Mouse (Mus musculus) MEL (cell line): ENCODE results near the gene Ttc9. TPM values are rescaled to one million over a fixed set of nuclear protein-coding genes. Genes with fewer than 3 reads are reported as not detected.

Source experiments
- DNase-seq: peaks from one replicate; pipeline ENCODE4 v3.0.0; 2011; ENCODE audit warnings: low read depth, low spot score
- H3K27ac ChIP-seq: 2 replicates; pipeline ENCODE4 v1.5.1; 2012; ENCODE audit warnings: low read depth, mild to moderate bottlenecking, control low read depth, low read length, moderate library complexity; ENCODE audit not compliant: control insufficient read depth
- H3K27me3 ChIP-seq, 2 experiments: fragments of 150-350 bp in 1 of 2; sonication (generic) in 1 of 2; 2 replicates each; pipeline ENCODE4 v1.6.1; 2012; ENCODE audit warnings: low read length in 2 of 2, mild to moderate bottlenecking in 2 of 2, improper control_type of control experiment in 1 of 2, moderate library complexity in 1 of 2; ENCODE audit not compliant: insufficient read depth in 2 of 2, control insufficient read depth in 1 of 2
- H3K36me3 ChIP-seq, 2 experiments: 2 replicates each; pipeline ENCODE4 v1.6.1; 2012 to 2014; ENCODE audit warnings: low read length in 2 of 2, improper control_type of control experiment in 1 of 2, inconsistent platforms in 1 of 2, mild to moderate bottlenecking in 1 of 2; ENCODE audit not compliant: insufficient read depth in 2 of 2, control insufficient read depth in 1 of 2
- H3K4me1 ChIP-seq, 2 experiments: fragments of 150-350 bp in 1 of 2; sonication (generic) in 1 of 2; 2 replicates each; pipeline ENCODE4 v1.6.1; 2012; ENCODE audit warnings: low read length in 2 of 2, improper control_type of control experiment in 1 of 2, mild to moderate bottlenecking in 1 of 2; ENCODE audit not compliant: insufficient read depth in 2 of 2, control insufficient read depth in 1 of 2
- H3K4me3 ChIP-seq, 2 experiments: fragments of 150-350 bp in 1 of 2; sonication (generic) in 1 of 2; 2 replicates each; pipeline ENCODE4 v1.5.1; 2012; ENCODE audit warnings: low read depth in 2 of 2, low read length in 2 of 2, mild to moderate bottlenecking in 2 of 2, moderate library complexity in 2 of 2, control low read depth in 1 of 2, improper control_type of control experiment in 1 of 2; ENCODE audit not compliant: control insufficient read depth in 1 of 2, insufficient read depth in 1 of 2
- H3K79me2 ChIP-seq: 2 replicates; pipeline ENCODE4 v1.6.1; 2012; ENCODE audit warnings: mild to moderate bottlenecking, low read length, moderate library complexity; ENCODE audit not compliant: control insufficient read depth, poor library complexity, insufficient read depth
- H3K9ac ChIP-seq: 2 replicates; pipeline ENCODE4 v1.6.1; 2012; ENCODE audit warnings: low read depth, mild to moderate bottlenecking, control low read depth, low read length, moderate library complexity; ENCODE audit not compliant: control insufficient read depth, poor library complexity, severe bottlenecking
- H3K9me3 ChIP-seq: fragments of 150-350 bp; sonication (generic); replicated peaks from 2 replicates; pipeline ENCODE4 v1.6.1; 2012; ENCODE audit warnings: mild to moderate bottlenecking, low read length, improper control_type of control experiment, moderate library complexity; ENCODE audit not compliant: insufficient read depth
- CHD2 ChIP-seq: IDR thresholded peaks from 2 replicates; pipeline ENCODE4 v1.6.1; 2011; ENCODE audit warnings: low read length, improper control_type of control experiment
- EP300 ChIP-seq, 2 experiments: IDR thresholded peaks; 2 replicates each; pipeline ENCODE4 v1.6.1; 2011; ENCODE audit warnings: improper control_type of control experiment in 2 of 2, low read length in 2 of 2, low read depth in 1 of 2, mild to moderate bottlenecking in 1 of 2
- ETS1 ChIP-seq: IDR thresholded peaks from 2 replicates; pipeline ENCODE4 v1.6.1; 2012; ENCODE audit warnings: low read depth, mild to moderate bottlenecking, inconsistent platforms, low read length, improper control_type of control experiment, moderate library complexity
- GABPA ChIP-seq: IDR thresholded peaks from 2 replicates; pipeline ENCODE4 v1.6.1; 2012; ENCODE audit warnings: low read depth, mild to moderate bottlenecking, inconsistent platforms, low read length, improper control_type of control experiment, moderate library complexity
- HCFC1 ChIP-seq: IDR thresholded peaks from 2 replicates; pipeline ENCODE4 v1.6.1; 2012; ENCODE audit warnings: low read depth, mild to moderate bottlenecking, inconsistent platforms, low read length, improper control_type of control experiment, moderate library complexity
- JUND ChIP-seq: IDR thresholded peaks from 2 replicates; pipeline ENCODE4 v1.6.1; 2011; ENCODE audit warnings: low read depth, mild to moderate bottlenecking, improper control_type of control experiment, low read length
- KAT2A ChIP-seq: conservative IDR thresholded peaks from 2 replicates; pipeline ENCODE4 v1.6.1; 2012; ENCODE audit warnings: low read depth, low read length, improper control_type of control experiment, inconsistent platforms
- MAZ ChIP-seq: IDR thresholded peaks from 2 replicates; pipeline ENCODE4 v1.6.1; 2012; ENCODE audit warnings: low read depth, mild to moderate bottlenecking, inconsistent platforms, low read length, improper control_type of control experiment
- MXI1 ChIP-seq: IDR thresholded peaks from 2 replicates; pipeline ENCODE4 v1.6.1; 2011; ENCODE audit warnings: mild to moderate bottlenecking, low read depth, low read length, improper control_type of control experiment
- MYC ChIP-seq: IDR thresholded peaks from 2 replicates; pipeline ENCODE4 v1.6.1; 2011; ENCODE audit warnings: low read depth, mild to moderate bottlenecking, low read length, improper control_type of control experiment, moderate library complexity
- NRF1 ChIP-seq: IDR thresholded peaks from 2 replicates; pipeline ENCODE4 v1.6.1; 2014; ENCODE audit warnings: low read depth, mild to moderate bottlenecking, inconsistent platforms, low read length, improper control_type of control experiment, moderate library complexity; ENCODE audit not compliant: poor library complexity, insufficient read depth, severe bottlenecking
- POLR2AphosphoS2 ChIP-seq: IDR thresholded peaks from 2 replicates; pipeline ENCODE4 v1.6.1; 2011; ENCODE audit warnings: low read length, improper control_type of control experiment
- RAD21 ChIP-seq: IDR thresholded peaks from 2 replicates; pipeline ENCODE4 v1.6.1; 2011; ENCODE audit warnings: mild to moderate bottlenecking, low read depth, low read length, improper control_type of control experiment
- RCOR1 ChIP-seq: IDR thresholded peaks from 2 replicates; pipeline ENCODE4 v1.6.1; 2012; ENCODE audit warnings: low read depth, mild to moderate bottlenecking, inconsistent platforms, low read length, improper control_type of control experiment
- SIN3A ChIP-seq: IDR thresholded peaks from 2 replicates; pipeline ENCODE4 v1.6.1; 2012; ENCODE audit warnings: low read length, improper control_type of control experiment, inconsistent platforms
- USF1 ChIP-seq: IDR thresholded peaks from 2 replicates; pipeline ENCODE4 v1.6.1; 2014; ENCODE audit warnings: low read depth, mild to moderate bottlenecking, inconsistent platforms, low read length, improper control_type of control experiment, moderate library complexity
- USF2 ChIP-seq, 2 experiments: IDR thresholded peaks; 2 replicates each; pipeline ENCODE4 v1.6.1; 2011 to 2012; ENCODE audit warnings: improper control_type of control experiment in 2 of 2, low read length in 2 of 2, borderline replicate concordance in 1 of 2, inconsistent platforms in 1 of 2, low read depth in 1 of 2, mild to moderate bottlenecking in 1 of 2; ENCODE audit not compliant: insufficient read depth in 1 of 2
- ZMIZ1 ChIP-seq: IDR thresholded peaks from 2 replicates; pipeline ENCODE4 v1.6.1; 2012; ENCODE audit warnings: low read depth, mild to moderate bottlenecking, inconsistent platforms, low read length, improper control_type of control experiment, moderate library complexity
- polyA plus RNA-seq, 2 experiments: library from polyadenylated mRNA; stranded (reverse) in 1 of 2; unstranded in 1 of 2; fragments of >175 nt in 1 of 2; fragments of >200 nt in 1 of 2; gene quantifications; 2 replicates each; pipeline versions ENCODE4 v1.2.1 to v1.2.4; 2012; ENCODE audit warnings: low replicate concordance in 2 of 2, low read depth in 1 of 2; ENCODE audit not compliant: insufficient read length in 2 of 2, insufficient read depth in 1 of 2, missing spikeins in 1 of 2
- total RNA-seq: library from RNA; depleted of rRNA; stranded (reverse); fragments of 300-350 nt; gene quantifications from 2 replicates; pipeline ENCODE4 v1.2.3, GENCODE M21; 2012

Ttc9 gene
- total and polyA plus RNA-seq, 3 experiments, result not detected

DNA sequence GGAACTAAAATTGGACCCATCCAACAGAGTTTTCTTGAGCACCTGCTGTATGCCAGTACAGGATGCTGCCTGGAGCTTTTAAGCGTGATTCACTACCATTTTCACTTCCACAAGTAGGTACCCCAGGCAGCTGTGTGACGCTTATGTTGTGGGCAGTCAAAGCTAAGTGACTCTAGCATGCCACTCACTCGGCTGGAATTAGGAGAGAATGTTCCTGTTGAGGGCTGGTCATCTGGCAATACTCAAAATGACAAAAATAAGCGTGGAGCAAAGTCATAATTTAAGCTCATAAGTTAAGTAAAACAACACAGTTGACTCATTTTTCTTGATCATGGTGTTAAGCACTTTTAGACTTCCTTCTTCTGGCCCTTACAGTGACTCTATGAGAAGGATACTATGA, 31.0 kb downstream of the Ttc9 start:
- H3K9me3 ChIP-seq, result no peaks in the 10 kb centered on the region
- no peaks in the 10 kb centered on the region for H3K79me2 ChIP-seq
- TF ChIP-seq GABPA (no peak), MYC (no peak), KAT2A (no peak), MXI1 (no peak), POLR2AphosphoS2 (no peak), MAZ (no peak), USF2 (IDR thresholded peaks at IDR 0.05; ENCODE audit: borderline replicate concordance in 1 of 2, insufficient read depth in 1 of 2, low read depth in 1 of 2, low read length in 2 of 2) (no peak), ZMIZ1 (no peak), EP300 (IDR thresholded peaks at IDR 0.05; ENCODE audit: low read depth in 1 of 2, low read length in 2 of 2) (no peak), ETS1 (no peak), HCFC1 (no peak), RAD21 (no peak), CHD2 (no peak), SIN3A (no peak)
- no peak overlapping the region for H3K27ac ChIP-seq
- H3K4me1 ChIP-seq, result no peaks in the 10 kb centered on the region
- no peak overlapping the region for H3K4me3 ChIP-seq
- peaks cover 0 to 2% of the 10 kb centered on the region in 2 experiments; a peak in 1 of 4 replicates for H3K27me3 ChIP-seq
- H3K36me3 ChIP-seq, result no peaks in the 10 kb centered on the region
- no peak overlapping the region for H3K9ac ChIP-seq
- DNase-seq, result no peak

GRCm38 (mm10) chr12:81663116-81663515, 32.1 kb downstream of the Ttc9 start:
- no peak overlapping the region for H3K4me3 ChIP-seq
- no peak for DNase-seq
- H3K27ac ChIP-seq, result no peak overlapping the region
- H3K9me3 ChIP-seq, result no peaks in the 10 kb centered on the region
- H3K79me2 ChIP-seq, result no peaks in the 10 kb centered on the region
- TF ChIP-seq JUND, result no peak
- no peak for TF ChIP-seq USF1
- TF ChIP-seq POLR2AphosphoS2, result no peak
- no peak for TF ChIP-seq RCOR1
- no peak for TF ChIP-seq NRF1
- TF ChIP-seq ETS1, result no peak
- H3K9ac ChIP-seq, result no peak overlapping the region
- peaks cover 0 to 2% of the 10 kb centered on the region in 2 experiments; a peak in 2 of 4 replicates for H3K27me3 ChIP-seq
- H3K4me1 ChIP-seq, result no peaks in the 10 kb centered on the region
- H3K36me3 ChIP-seq, result no peaks in the 10 kb centered on the region
